Mouse (Mus musculus) heart, embryonic 13.5 days (tissue): ENCODE results near the gene Itpr1. TPM values are rescaled to one million over a fixed set of nuclear protein-coding genes. Genes with fewer than 3 reads are reported as not detected.

ENCODE experiments used
- ATAC-seq: fragments of 200-750 bp; cut with Nextera tagmentation; 2 replicates; pipeline ENCODE4 v1.8.0; 2017; ENCODE audit warnings: moderate TSS enrichment; ENCODE audit not compliant: insufficient number of reproducible peaks, low FRiP score, low TSS enrichment; ENCODE audit errors: extremely low read depth
- H3K27ac ChIP-seq: fragments of 300-500 bp; sonication (generic); replicated peaks from 2 replicates; pipeline ENCODE4 v1.5.1; 2015; ENCODE audit warnings: moderate library complexity, mild to moderate bottlenecking, inconsistent platforms
- H3K27me3 ChIP-seq: fragments of 300-500 bp; sonication (generic); replicated peaks from 2 replicates; pipeline ENCODE4 v1.6.1; 2015; ENCODE audit warnings: mild to moderate bottlenecking, inconsistent platforms
- H3K36me3 ChIP-seq: fragments of 300-500 bp; sonication (generic); 2 replicates; pipeline ENCODE4 v1.6.1; 2015; ENCODE audit warnings: mild to moderate bottlenecking, inconsistent platforms
- H3K4me1 ChIP-seq: fragments of 300-500 bp; sonication (generic); 2 replicates; pipeline ENCODE4 v1.6.1; 2015; ENCODE audit warnings: inconsistent platforms
- H3K4me2 ChIP-seq: fragments of 300-500 bp; sonication (generic); 2 replicates; pipeline ENCODE4 v1.6.1; 2015; ENCODE audit warnings: inconsistent platforms, mild to moderate bottlenecking, moderate library complexity
- H3K4me3 ChIP-seq: fragments of 300-500 bp; sonication (generic); 2 replicates; pipeline ENCODE4 v1.5.1; 2015; ENCODE audit warnings: moderate library complexity, mild to moderate bottlenecking, inconsistent platforms
- H3K9ac ChIP-seq: fragments of 300-500 bp; sonication (generic); 2 replicates; pipeline ENCODE4 v1.6.1; 2015; ENCODE audit warnings: inconsistent platforms, mild to moderate bottlenecking, moderate library complexity
- H3K9me3 ChIP-seq: fragments of 300-500 bp; sonication (generic); 2 replicates; pipeline ENCODE4 v1.6.1; 2016; ENCODE audit warnings: inconsistent platforms
- WGBS: fragments of 180-500 bp; shearing (Covaris S2); methylation state at CpG from one replicate; pipeline ENCODE4 v1.1.7; 2015; ENCODE audit warnings: mixed read lengths; 5-methylcytosine and 5-hydroxymethylcytosine counted together
- polyA plus RNA-seq: library from polyadenylated mRNA; unstranded; fragments of >200 nt; fragmentation: Nextera tagmentation; extraction: Ambion mirVana; gene quantifications from 2 replicates; pipeline ENCODE4 v1.2.1, GENCODE M21; 2015

The Itpr1 gene
- polyA plus RNA-seq, 1 experiment from 2014 or later: 12.1 TPM

DNA sequence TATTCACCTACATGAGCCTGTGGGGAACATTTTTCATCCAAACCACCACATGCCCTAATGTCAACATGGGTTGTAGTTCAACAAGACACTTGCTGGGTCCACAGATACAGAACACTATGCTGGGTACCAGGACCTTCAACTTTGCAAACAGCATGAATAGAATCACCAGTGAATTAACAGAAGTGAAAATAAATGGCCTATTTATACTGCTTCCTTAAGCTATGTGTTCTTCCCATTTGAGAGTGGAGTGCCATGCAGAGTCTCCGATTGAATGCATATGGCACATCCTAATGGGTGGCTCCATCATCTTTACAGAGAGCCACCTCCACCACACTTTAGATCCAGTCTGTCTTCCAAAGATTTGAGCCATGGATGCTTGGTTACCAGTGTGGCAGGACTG is 22.2 kb upstream of the Itpr1 start:
- Histone ChIP-seq H3K4me3 (no peak overlapping the region), H3K36me3 (no peaks in the 10 kb centered on the region), H3K27me3 (peaks cover 12% of the 10 kb centered on the region; the same call in 1 of the 2 replicates), H3K27ac (no peak overlapping the region), H3K9ac (no peak overlapping the region), H3K4me2 (no peak overlapping the region), H3K9me3 (no peaks in the 10 kb centered on the region), H3K4me1 (no peaks in the 10 kb centered on the region)
- no peak for ATAC-seq
- WGBS: 80% methylated on average over 1 of the region's 1 CpGs

DNA sequence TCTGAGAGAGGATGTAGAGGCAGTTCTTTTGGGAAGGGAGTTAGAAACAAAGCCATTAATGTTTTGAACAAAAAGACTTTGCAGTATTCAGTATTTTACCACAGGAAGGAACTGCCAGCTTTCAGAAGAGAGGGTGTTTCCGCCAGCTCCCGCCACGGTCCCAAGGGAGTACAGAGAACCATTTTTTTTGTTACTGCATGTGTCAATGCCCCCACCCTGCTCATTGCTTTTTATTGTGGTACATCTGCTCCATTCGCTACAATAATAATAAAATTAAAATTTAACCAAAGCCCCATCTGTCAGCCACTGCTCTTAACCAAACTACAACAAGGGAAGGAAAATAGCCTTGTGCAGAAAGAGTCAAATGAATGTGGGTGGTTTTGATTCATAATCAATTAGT is 20.3 kb upstream of the Itpr1 start:
- no peak overlapping the region for H3K27ac ChIP-seq
- no peak overlapping the region for H3K9ac ChIP-seq
- peaks cover 12% of the 10 kb centered on the region; the same call in 1 of the 2 replicates for H3K27me3 ChIP-seq
- no peaks in the 10 kb centered on the region for H3K9me3 ChIP-seq
- H3K4me3 ChIP-seq: no peak overlapping the region
- no peaks in the 10 kb centered on the region for H3K4me1 ChIP-seq
- ATAC-seq: no peak
- H3K4me2 ChIP-seq: no peak overlapping the region
- no peaks in the 10 kb centered on the region for H3K36me3 ChIP-seq
- WGBS: 73% methylated on average over 4 of the region's 4 CpGs

DNA sequence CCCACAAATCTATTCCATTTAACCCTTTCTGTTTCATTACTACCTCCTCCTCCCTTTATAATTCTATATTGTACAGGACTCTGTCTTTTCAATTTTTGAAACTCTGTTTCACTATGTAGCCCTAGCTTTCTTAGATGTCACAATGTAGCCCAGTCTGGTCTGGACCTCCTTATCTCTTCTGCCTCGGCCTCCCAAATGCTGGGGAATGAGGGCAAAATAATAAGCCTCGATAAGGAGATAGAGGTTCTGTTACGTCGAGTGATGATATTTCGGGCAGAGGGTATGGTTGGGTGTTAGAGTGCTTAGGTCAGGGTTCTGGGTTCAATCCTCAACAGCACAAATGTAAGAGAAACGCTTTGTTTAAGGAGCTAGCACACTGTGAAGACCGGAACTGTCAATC is 16.2 kb upstream of the Itpr1 start:
- Histone ChIP-seq H3K27ac (no peak overlapping the region), H3K4me1 (no peaks in the 10 kb centered on the region; the same call in 1 of the 2 replicates), H3K4me3 (no peak overlapping the region), H3K4me2 (no peak overlapping the region), H3K9me3 (no peaks in the 10 kb centered on the region), H3K27me3 (0 out of 2 replicates have a peak, but pooled peaks cover 7% of the 10 kb centered on the region), H3K9ac (no peak overlapping the region), H3K36me3 (no peaks in the 10 kb centered on the region)
- WGBS: 67% methylated on average over 7 of the region's 7 CpGs
- no peak for ATAC-seq

DNA sequence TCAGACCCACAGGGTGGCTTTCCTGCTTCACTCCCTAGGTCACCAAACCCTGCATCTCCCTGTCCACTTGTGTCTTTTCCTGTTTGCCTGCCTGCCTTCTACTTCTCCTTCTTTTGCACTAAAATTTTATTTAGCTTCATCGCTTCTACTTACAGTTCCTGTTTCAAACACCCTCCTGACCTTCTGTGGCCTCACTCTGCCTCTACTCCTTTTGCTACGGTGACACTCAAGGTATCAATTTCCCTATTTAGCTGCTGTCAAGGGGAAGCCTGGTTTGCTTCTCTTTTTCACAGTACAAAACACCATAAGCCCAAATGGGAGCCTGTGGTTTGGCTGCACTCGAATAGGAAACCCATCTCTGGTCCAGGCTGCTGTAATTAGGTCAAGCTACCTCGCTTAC is 15.8 kb upstream of the Itpr1 start:
- no peak overlapping the region for H3K27ac ChIP-seq
- no peaks in the 10 kb centered on the region for H3K9me3 ChIP-seq
- H3K4me2 ChIP-seq: no peak overlapping the region
- H3K36me3 ChIP-seq: no peaks in the 10 kb centered on the region
- H3K4me1 ChIP-seq: peaks cover 4% of the 10 kb centered on the region
- no peak for ATAC-seq
- 44% methylated on average over 4 of the region's 4 CpGs for WGBS
- H3K9ac ChIP-seq: no peak overlapping the region
- H3K27me3 ChIP-seq: 0 out of 2 replicates have a peak, but pooled peaks cover 7% of the 10 kb centered on the region
- no peak overlapping the region for H3K4me3 ChIP-seq

DNA sequence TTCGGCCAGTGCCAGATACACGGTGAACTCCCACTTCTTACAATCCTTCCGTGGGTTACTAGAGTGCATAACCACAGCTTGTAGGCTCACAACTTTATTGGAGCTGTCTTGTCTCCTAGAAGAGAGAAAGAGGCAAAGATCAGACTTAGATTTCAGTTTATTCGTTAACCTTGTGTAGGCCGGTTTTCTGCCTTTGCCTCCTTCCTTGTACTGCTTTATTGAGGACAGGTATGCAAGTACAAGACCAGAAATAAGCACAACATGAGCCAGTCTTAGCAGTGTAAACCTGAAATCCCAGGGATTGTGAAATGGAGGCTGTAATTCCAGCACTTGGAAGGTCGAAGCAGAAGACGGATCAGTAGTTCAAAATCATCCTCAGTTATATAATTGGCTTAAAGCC is 14.6 kb upstream of the Itpr1 start:
- Histone ChIP-seq H3K9ac (no peak overlapping the region), H3K9me3 (no peaks in the 10 kb centered on the region), H3K4me3 (no peak overlapping the region), H3K4me2 (no peak overlapping the region), H3K4me1 (peaks cover 6% of the 10 kb centered on the region), H3K27me3 (0 out of 2 replicates have a peak, but pooled peaks cover 2% of the 10 kb centered on the region), H3K27ac (no peak overlapping the region), H3K36me3 (no peaks in the 10 kb centered on the region)
- ATAC-seq: no peak
- 81% methylated on average over 7 of the region's 7 CpGs for WGBS

DNA sequence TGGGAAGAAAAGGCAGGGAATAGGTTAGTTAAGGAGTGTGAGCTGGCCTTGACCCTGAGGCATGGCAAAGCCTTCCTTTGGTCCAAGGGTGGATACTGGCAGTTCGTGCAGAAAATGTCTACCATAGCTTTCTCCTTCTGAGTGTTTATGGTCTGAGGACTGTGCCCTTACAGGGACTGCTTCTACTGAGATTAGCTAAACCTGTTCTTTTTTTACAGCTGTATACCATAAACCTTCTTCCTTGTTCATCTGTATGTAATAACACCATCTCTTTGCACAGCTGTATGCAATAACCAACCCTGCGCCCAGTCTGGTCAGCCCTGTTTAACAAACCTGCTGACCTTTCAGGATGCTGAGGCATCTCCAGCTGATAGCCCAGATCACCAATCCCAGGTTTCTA is 8.6 kb upstream of the Itpr1 start:
- Histone ChIP-seq H3K9me3 (no peaks in the 10 kb centered on the region), H3K27me3 (no peaks in the 10 kb centered on the region), H3K9ac (no peak overlapping the region), H3K4me2 (no peak overlapping the region), H3K36me3 (no peaks in the 10 kb centered on the region), H3K4me1 (peaks cover 6% of the 10 kb centered on the region), H3K4me3 (no peak overlapping the region), H3K27ac (no peak overlapping the region)
- no peak for ATAC-seq
- WGBS: 77% methylated on average over 2 of the region's 2 CpGs

DNA sequence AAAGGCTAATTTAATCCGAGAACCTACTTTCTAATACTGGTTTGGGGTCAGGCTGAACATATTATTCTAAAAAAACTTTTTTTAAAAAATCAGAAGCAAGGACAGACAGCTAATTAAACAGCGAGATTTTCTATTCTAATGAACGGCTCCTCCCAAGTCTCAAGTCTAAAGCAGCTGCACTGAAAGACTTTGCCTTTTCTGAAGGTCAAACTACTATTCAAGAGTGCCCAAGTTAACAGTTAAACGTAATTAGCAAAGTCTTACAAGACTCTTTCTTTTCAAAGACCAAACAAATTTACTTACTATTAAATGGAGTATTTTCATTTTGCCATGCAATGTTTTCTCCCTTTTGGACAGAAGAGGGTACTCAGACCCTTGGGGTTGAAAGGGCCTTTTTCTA is 6.8 kb upstream of the Itpr1 start:
- no peak for ATAC-seq
- H3K4me3 ChIP-seq: no peak overlapping the region
- peaks cover 15% of the 10 kb centered on the region for H3K4me1 ChIP-seq
- no peaks in the 10 kb centered on the region for H3K36me3 ChIP-seq
- H3K27ac ChIP-seq: no peak overlapping the region
- WGBS: 66% methylated on average over 4 of the region's 4 CpGs
- H3K4me2 ChIP-seq: no peak overlapping the region
- no peaks in the 10 kb centered on the region for H3K9me3 ChIP-seq
- no peaks in the 10 kb centered on the region for H3K27me3 ChIP-seq
- no peak overlapping the region for H3K9ac ChIP-seq

DNA sequence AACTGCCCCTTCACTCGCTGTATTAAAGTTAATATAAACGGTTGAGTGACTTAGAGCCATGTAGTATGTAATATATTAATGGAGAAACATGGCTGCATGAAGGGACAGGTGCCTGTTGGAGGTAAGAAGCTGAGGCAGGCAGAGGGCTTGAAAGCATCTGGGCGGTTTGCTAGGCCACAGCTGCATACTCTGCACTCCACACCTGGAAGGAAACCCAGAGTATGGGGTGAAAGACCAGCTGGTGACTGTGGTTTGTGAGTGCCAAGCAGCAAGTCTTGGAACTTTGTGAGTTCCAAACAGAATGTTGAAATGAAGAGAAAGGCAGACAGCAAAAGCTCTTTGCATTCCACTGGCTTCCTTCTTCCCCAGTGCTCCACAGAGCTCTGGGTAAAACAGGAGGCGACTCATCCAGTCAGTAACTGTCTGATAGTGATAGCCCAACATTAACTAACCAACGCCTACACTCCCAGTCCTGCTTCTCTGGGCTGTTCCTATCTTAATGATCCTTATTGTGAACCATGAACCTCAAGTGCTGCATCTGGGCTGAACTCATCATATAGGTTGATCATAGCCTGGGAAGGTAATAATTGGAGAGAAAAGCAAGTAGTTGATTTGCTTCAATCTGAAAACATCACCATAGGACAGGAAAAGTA is 5.9 kb upstream of the Itpr1 start:
- Histone ChIP-seq H3K36me3 (no peaks in the 10 kb centered on the region), H3K4me2 (no peak overlapping the region), H3K9ac (no peak overlapping the region), H3K4me3 (no peak overlapping the region), H3K27me3 (no peaks in the 10 kb centered on the region), H3K27ac (no peak overlapping the region), H3K4me1 (peaks cover 20% of the 10 kb centered on the region), H3K9me3 (no peaks in the 10 kb centered on the region)
- ATAC-seq: no peak
- 71% methylated on average over 5 of the region's 5 CpGs for WGBS

DNA sequence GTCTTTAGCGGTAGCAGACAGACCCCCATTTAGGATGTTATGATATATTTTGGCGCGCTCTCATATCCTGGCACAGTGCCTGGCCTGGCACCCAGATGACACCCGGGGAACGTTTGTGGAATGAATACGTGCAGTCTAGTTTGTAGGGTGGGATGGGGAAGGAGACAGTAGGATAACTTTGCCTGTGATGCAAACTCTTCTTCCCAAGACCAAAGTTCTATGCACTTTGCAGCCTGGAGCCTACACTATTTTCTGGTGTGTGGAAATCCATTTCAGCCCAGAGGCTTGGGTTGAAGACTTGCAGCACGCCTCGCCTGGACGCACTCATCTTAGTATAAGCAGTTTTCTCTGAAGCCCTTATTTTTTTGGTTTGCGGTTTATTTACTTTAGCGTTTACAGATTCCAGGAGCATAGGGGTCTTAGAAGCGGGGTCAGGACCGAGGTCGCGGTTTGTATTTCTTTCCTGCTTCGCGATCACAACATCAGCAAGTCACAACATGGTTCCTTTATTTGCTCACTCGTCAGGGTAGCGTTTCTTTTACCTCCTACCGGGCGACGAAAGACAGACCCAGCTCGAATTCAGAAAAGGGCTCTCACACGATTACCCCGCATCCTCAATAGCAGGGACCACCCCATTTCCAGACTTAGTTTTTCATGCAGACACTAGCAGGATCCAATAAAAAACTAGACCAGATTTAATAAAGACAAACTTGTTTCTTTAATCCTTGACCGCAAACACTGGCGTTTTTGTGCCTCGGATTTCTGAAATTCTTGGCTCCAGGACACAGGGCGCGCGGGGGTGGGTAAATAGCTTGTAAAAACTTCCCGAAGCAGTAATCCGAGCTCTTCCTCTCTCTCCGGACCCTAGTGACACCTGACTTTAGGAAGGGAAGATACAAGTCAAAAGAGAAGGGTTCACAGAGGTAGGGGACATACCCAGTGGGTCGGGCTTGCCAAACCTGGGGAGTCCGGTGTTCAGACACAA is 708 bp upstream of the Itpr1 start:
- peaks cover 44% of the 10 kb centered on the region for H3K4me1 ChIP-seq
- peak overlapping the region; percentile 93 for H3K4me2 ChIP-seq
- peak overlapping the region; percentile 78 for H3K27ac ChIP-seq
- H3K36me3 ChIP-seq: peaks cover 4% of the 10 kb centered on the region; the same call in 1 of the 2 replicates
- H3K9ac ChIP-seq: peak overlapping the region; percentile 84
- ATAC-seq: no peak
- peak overlapping the region; percentile 92 for H3K4me3 ChIP-seq
- no peaks in the 10 kb centered on the region for H3K9me3 ChIP-seq
- H3K27me3 ChIP-seq: no peaks in the 10 kb centered on the region
- WGBS: 5% methylated on average over 36 of the region's 36 CpGs

DNA sequence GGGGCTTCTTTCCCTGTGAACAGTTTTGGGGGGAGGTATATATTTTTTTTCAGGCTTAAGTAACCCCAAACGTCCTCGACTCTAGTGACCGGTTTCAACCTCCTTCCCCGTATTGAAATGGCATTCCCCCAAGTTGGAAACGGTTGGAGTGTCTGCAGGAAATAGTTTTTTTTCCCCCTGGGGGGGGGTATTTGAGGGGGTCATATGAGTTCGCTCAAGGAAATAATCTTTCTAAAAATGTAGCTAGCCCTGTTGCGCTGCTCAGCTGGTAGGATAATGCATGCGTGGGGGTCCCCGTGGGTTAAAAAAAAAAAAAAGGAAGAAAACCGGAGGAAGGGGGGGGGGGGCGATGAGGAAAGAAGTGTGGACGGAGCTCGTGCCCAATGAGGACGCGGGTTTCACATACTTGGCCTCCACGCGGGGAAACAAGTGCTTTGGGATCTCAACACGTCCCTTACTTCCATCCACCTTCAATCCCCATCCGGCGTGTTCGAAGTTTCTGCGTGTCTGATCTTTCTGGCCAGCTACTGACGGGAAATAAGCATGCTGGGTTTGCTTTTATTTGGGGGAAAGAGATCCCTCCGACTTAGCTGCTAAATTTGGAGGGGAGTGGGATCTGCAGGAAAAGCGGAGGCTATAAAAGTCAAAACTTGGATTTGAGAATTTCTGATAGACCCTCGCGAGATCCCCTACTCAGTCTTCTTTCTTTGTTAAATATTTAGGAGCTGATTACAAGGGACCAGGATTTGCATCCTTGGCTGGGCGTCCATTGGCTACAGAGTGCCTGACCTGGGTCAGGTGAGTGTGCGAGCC is 791 bp downstream of the Itpr1 start:
- peak overlapping the region; percentile 90 for H3K9ac ChIP-seq
- no peak for ATAC-seq
- H3K27ac ChIP-seq: peak overlapping the region; percentile 86
- H3K27me3 ChIP-seq: no peaks in the 10 kb centered on the region
- H3K36me3 ChIP-seq: peaks cover 12% of the 10 kb centered on the region
- H3K4me2 ChIP-seq: peak overlapping the region; percentile 93
- H3K9me3 ChIP-seq: no peaks in the 10 kb centered on the region
- peaks cover 44% of the 10 kb centered on the region for H3K4me1 ChIP-seq
- WGBS: 1% methylated on average over 29 of the region's 29 CpGs
- H3K4me3 ChIP-seq: peak overlapping the region; percentile 92
